Mouse (Mus musculus) midbrain, embryonic 15.5 days (tissue): ENCODE data around the gene Tfip11. TPM values are rescaled to one million over a fixed set of nuclear protein-coding genes. Genes with fewer than 3 reads are reported as not detected.

Experiments
- ATAC-seq: fragments of 200-750 bp; cut with Nextera tagmentation; replicated peaks from 2 replicates; pipeline ENCODE4 v1.8.0; 2017; ENCODE audit warnings: moderate TSS enrichment
- H3K27ac ChIP-seq: fragments of 300-500 bp; sonication (generic); 2 replicates; pipeline ENCODE4 v1.5.1; 2015; ENCODE audit warnings: mild to moderate bottlenecking, inconsistent platforms
- H3K27me3 ChIP-seq: fragments of 300-500 bp; sonication (generic); replicated peaks from 2 replicates; pipeline ENCODE4 v1.6.1; 2015; ENCODE audit warnings: inconsistent platforms
- H3K36me3 ChIP-seq: fragments of 300-500 bp; sonication (generic); replicated peaks from 2 replicates; pipeline ENCODE4 v1.6.1; 2015; ENCODE audit warnings: inconsistent platforms
- H3K4me1 ChIP-seq: fragments of 300-500 bp; sonication (generic); 2 replicates; pipeline ENCODE4 v1.6.1; 2015; ENCODE audit warnings: inconsistent platforms
- H3K4me2 ChIP-seq: fragments of 300-500 bp; sonication (generic); 2 replicates; pipeline ENCODE4 v1.6.1; 2015; ENCODE audit warnings: inconsistent platforms, mild to moderate bottlenecking, moderate library complexity
- H3K4me3 ChIP-seq: fragments of 300-500 bp; sonication (generic); 2 replicates; pipeline ENCODE4 v1.5.1; 2015; ENCODE audit warnings: mild to moderate bottlenecking, inconsistent platforms
- H3K9ac ChIP-seq: fragments of 300-500 bp; sonication (generic); 2 replicates; pipeline ENCODE4 v1.6.1; 2015; ENCODE audit warnings: mild to moderate bottlenecking, inconsistent platforms
- H3K9me3 ChIP-seq: fragments of 300-500 bp; sonication (generic); 2 replicates; pipeline ENCODE4 v1.6.1; 2016; ENCODE audit warnings: inconsistent platforms
- WGBS: fragments of 180-500 bp; shearing (Covaris S2); methylation state at CpG from one replicate; pipeline ENCODE4 v1.1.7; 2015; ENCODE audit warnings: mixed read lengths; 5-methylcytosine and 5-hydroxymethylcytosine counted together
- polyA plus RNA-seq: library from polyadenylated mRNA; unstranded; fragments of >200 nt; fragmentation: Nextera tagmentation; extraction: Ambion mirVana; gene quantifications from 2 replicates; pipeline ENCODE4 v1.2.1, GENCODE M21; 2015

Gene Tfip11
- polyA plus RNA-seq, 1 experiment from 2014 or later, result 38.2 TPM

GRCm38 (mm10) chr5:112284203-112284582, 42.0 kb upstream of the Tfip11 start:
- no peak overlapping the region for H3K4me2 ChIP-seq
- H3K27ac ChIP-seq, result no peak overlapping the region
- 74% methylated on average over 7 of the region's 7 CpGs for WGBS

DNA sequence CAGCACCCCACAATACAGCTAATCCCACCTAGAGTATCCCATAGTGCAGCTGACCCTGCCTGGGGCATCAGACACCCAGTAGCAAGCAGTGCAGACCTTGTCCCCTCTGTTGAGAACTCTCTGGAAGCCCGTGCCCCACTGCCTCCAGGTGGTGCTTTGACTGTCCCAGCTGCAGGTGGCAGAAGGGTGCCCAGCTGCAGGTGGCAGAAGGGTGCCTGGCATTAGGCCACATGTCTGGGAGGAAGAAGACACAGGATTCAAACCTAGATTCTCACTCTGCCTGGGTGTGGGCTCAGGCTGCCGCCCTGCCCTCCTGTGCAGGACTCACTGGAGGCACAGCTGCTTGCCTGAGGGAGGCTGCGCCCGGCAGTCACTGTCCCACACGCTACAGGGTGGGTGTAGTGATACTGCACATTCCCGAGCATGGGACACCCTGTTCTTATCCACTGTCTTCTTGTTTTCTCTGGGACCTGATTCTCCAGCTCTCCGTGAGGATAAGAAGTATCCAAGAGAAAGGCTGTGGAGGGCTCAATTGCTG, 40.5 kb upstream of the Tfip11 start:
- ATAC-seq, result no peak
- 90% methylated on average over 7 of the region's 7 CpGs for WGBS
- no peak overlapping the region for H3K9ac ChIP-seq

More at GRCm38 (mm10) chr5:112284203-112284582, 42.0 kb upstream of the Tfip11 start:
- Histone ChIP-seq H3K27me3 (no peaks in the 10 kb centered on the region), H3K4me3 (no peak overlapping the region), H3K9me3 (no peaks in the 10 kb centered on the region), H3K36me3 (no peaks in the 10 kb centered on the region), H3K4me1 (0 out of 2 replicates have a peak, but pooled peaks cover 8% of the 10 kb centered on the region), H3K9ac (no peak overlapping the region)
- no peak for ATAC-seq

GRCm38 (mm10) chr5:112286608-112286983, 39.6 kb upstream of the Tfip11 start:
- H3K36me3 ChIP-seq, result no peaks in the 10 kb centered on the region
- no peak overlapping the region for H3K4me2 ChIP-seq
- no peak overlapping the region for H3K9ac ChIP-seq
- H3K27ac ChIP-seq, result no peak overlapping the region
- no peaks in the 10 kb centered on the region for H3K27me3 ChIP-seq
- 83% methylated on average over 2 of the region's 2 CpGs for WGBS
- H3K4me1 ChIP-seq, result no peaks in the 10 kb centered on the region
- no peaks in the 10 kb centered on the region for H3K9me3 ChIP-seq
- H3K4me3 ChIP-seq, result no peak overlapping the region
- no peak for ATAC-seq

More for the DNA sequence above, 40.5 kb upstream of the Tfip11 start:
- Histone ChIP-seq H3K4me3 (no peak overlapping the region), H3K4me1 (0 out of 2 replicates have a peak, but pooled peaks cover 3% of the 10 kb centered on the region), H3K9me3 (no peaks in the 10 kb centered on the region), H3K4me2 (no peak overlapping the region), H3K36me3 (no peaks in the 10 kb centered on the region), H3K27me3 (no peaks in the 10 kb centered on the region), H3K27ac (no peak overlapping the region)

- no peaks in the 10 kb centered on the region for H3K36me3 ChIP-seq
- 77% methylated on average over 11 of the region's 11 CpGs for WGBS
- ATAC-seq, result no peak
- H3K9ac ChIP-seq, result no peak overlapping the region
- no peaks in the 10 kb centered on the region for H3K4me1 ChIP-seq
- H3K4me3 ChIP-seq, result no peak overlapping the region
- H3K27me3 ChIP-seq, result no peaks in the 10 kb centered on the region
- H3K9me3 ChIP-seq, result no peaks in the 10 kb centered on the region
- no peak overlapping the region for H3K27ac ChIP-seq
- no peak overlapping the region for H3K4me2 ChIP-seq
Observed at GRCm38 (mm10) chr5:112286984-112287641, 39.0 kb upstream of the Tfip11 start.

DNA sequence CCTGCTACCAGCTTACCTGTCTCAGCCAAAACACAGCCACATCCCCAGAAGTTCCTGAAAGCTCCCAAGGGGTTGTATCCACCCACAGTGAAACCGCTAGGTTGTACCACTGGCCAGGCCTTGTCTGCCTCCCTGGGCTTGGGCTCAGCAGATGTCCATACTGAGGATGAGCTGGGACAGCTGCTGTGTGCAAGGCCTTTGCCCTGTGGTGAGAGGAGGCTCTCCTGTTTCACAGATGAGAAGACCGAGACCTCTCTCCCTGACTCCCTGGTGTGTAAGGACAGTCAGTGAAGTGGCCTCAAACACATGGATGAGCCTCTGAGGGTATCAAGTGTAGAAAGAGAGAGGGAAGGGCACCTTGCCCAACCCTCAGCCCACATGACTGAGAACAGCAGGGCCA, 38.5 kb upstream of the Tfip11 start:
- Histone ChIP-seq H3K4me3 (no peak overlapping the region), H3K27ac (no peak overlapping the region), H3K4me2 (no peak overlapping the region), H3K36me3 (no peaks in the 10 kb centered on the region), H3K4me1 (no peaks in the 10 kb centered on the region), H3K9ac (no peak overlapping the region), H3K27me3 (no peaks in the 10 kb centered on the region), H3K9me3 (no peaks in the 10 kb centered on the region)
- 80% methylated on average over 2 of the region's 2 CpGs for WGBS
- ATAC-seq, result no peak

DNA sequence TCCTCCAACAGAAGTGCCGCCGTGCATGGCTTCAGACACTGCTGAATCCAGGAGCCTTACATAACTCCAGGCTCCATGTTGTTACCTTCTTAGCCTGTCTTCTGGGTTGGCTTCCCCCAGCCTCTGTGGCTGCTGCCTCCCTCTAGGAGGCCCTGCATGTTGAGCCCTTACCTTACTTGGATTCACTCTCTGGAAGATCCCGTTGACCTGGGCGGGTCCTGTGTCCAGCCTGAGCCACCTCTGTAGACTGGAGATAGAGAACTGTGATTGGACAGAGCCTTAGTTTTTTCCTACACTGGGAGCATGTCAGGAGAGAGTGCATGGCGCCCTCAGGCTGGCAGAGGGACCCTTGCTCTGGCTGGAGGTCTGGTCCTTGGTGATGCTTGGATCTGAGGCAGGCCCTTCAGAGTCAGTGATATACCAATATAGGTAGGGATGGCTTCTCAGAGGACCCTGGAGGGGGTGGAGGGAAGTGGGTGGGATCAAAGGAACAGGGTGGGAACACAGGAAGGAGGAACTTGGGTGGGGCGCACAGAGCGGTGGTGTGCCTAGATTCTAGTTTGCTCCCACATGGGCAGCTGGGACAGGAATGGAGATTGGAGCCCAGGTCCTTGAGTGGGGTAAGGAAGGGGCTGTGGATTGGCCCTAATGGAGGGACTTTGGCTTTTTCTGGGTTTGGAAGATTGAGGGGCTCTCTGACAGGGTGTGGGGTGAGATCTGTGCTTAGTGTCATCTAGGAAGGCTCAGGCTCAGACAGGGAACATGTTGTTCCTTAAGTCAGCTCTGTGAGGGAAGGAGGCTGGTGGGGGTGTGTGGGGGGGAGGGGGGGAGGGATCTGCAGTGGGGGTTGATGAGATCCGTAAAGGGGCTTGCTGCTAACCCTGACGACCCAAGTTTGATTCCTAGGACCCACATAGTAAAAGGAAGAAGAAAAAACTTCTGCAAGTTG, 37.7 kb upstream of the Tfip11 start:
- no peaks in the 10 kb centered on the region for H3K36me3 ChIP-seq
- no peaks in the 10 kb centered on the region for H3K27me3 ChIP-seq
- H3K9me3 ChIP-seq, result no peaks in the 10 kb centered on the region
- H3K4me3 ChIP-seq, result no peak overlapping the region
- no peak overlapping the region for H3K9ac ChIP-seq
- no peak overlapping the region for H3K27ac ChIP-seq
- WGBS, result 83% methylated on average over 9 of the region's 9 CpGs
- H3K4me2 ChIP-seq, result no peak overlapping the region
- no peak for ATAC-seq
- H3K4me1 ChIP-seq, result no peaks in the 10 kb centered on the region

DNA sequence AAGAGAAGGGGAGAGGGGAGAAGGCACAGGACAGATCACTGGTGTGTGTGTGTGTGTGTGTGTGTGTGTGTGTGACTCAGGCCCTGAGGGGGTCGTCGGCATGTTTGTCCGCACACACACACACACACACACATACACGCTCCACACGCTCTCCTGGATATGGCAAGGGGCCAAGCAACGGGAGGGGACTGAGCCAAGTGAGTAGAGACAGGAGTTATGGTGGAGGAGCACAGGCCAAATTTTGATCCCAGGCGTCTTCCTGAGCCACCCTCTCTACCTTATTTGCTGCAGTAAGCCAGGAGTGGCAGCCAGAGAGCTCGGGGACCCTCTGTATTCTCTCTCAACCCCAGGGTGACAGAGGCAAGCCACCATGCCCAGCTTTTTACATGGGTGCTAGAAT, 36.9 kb upstream of the Tfip11 start:
- Histone ChIP-seq H3K36me3 (no peaks in the 10 kb centered on the region), H3K4me3 (no peak overlapping the region), H3K9me3 (no peaks in the 10 kb centered on the region), H3K9ac (no peak overlapping the region), H3K4me2 (no peak overlapping the region), H3K27me3 (no peaks in the 10 kb centered on the region), H3K4me1 (no peaks in the 10 kb centered on the region), H3K27ac (no peak overlapping the region)
- no peak for ATAC-seq
- WGBS, result 77% methylated on average over 8 of the region's 8 CpGs

GRCm38 (mm10) chr5:112289819-112290535, 36.2 kb upstream of the Tfip11 start:
- H3K9ac ChIP-seq, result no peak overlapping the region
- ATAC-seq, result no peak
- no peaks in the 10 kb centered on the region for H3K36me3 ChIP-seq
- H3K4me1 ChIP-seq, result 0 out of 2 replicates have a peak, but pooled peaks cover 2% of the 10 kb centered on the region
- H3K27me3 ChIP-seq, result no peaks in the 10 kb centered on the region
- no peak overlapping the region for H3K4me2 ChIP-seq
- no peak overlapping the region for H3K4me3 ChIP-seq
- H3K27ac ChIP-seq, result no peak overlapping the region
- no peaks in the 10 kb centered on the region for H3K9me3 ChIP-seq
- 89% methylated on average over 16 of the region's 16 CpGs for WGBS

- no peaks in the 10 kb centered on the region for H3K36me3 ChIP-seq
- H3K4me2 ChIP-seq, result no peak overlapping the region
- no peak for ATAC-seq
- no peak overlapping the region for H3K9ac ChIP-seq
- 0 out of 2 replicates have a peak, but pooled peaks cover 3% of the 10 kb centered on the region for H3K4me1 ChIP-seq
- WGBS, result 95% methylated on average over 8 of the region's 8 CpGs
- H3K9me3 ChIP-seq, result no peaks in the 10 kb centered on the region
- no peak overlapping the region for H3K4me3 ChIP-seq
- no peak overlapping the region for H3K27ac ChIP-seq
- H3K27me3 ChIP-seq, result no peaks in the 10 kb centered on the region
Observed at GRCm38 (mm10) chr5:112290536-112290880, 35.6 kb upstream of the Tfip11 start.

DNA sequence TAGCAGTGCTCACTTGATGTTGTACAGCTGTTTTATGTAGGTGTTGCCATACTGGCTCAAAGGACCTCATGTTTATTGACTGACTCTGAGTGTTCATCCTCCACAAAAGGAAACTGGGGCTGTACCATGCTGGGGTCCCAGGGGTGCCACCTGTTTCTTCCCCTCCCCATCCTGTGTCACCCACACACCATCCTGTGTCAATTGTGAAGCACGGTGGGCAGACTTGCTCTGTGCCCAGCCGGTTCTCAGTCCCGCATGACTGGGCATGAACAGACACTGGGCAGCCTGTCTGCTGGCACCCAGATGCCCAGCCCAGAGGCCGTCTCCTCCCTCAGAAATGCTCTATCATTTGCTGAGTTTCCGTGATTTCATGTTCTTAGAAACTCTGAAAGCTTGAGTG, 34.3 kb upstream of the Tfip11 start:
- no peak overlapping the region for H3K4me3 ChIP-seq
- H3K4me2 ChIP-seq, result no peak overlapping the region
- no peaks in the 10 kb centered on the region for H3K36me3 ChIP-seq
- no peak overlapping the region for H3K27ac ChIP-seq
- H3K9ac ChIP-seq, result no peak overlapping the region
- H3K4me1 ChIP-seq, result 0 out of 2 replicates have a peak, but pooled peaks cover 3% of the 10 kb centered on the region
- no peaks in the 10 kb centered on the region for H3K27me3 ChIP-seq
- no peak for ATAC-seq
- 81% methylated on average over 5 of the region's 5 CpGs for WGBS
- no peaks in the 10 kb centered on the region for H3K9me3 ChIP-seq

GRCm38 (mm10) chr5:112292343-112292980, 33.7 kb upstream of the Tfip11 start:
- no peak overlapping the region for H3K9ac ChIP-seq
- WGBS, result 81% methylated on average over 17 of the region's 17 CpGs
- H3K4me1 ChIP-seq, result 0 out of 2 replicates have a peak, but pooled peaks cover 3% of the 10 kb centered on the region
- no peak overlapping the region for H3K27ac ChIP-seq
- H3K36me3 ChIP-seq, result no peaks in the 10 kb centered on the region
- ATAC-seq, result no peak
- H3K9me3 ChIP-seq, result no peaks in the 10 kb centered on the region
- no peak overlapping the region for H3K4me3 ChIP-seq
- H3K27me3 ChIP-seq, result no peaks in the 10 kb centered on the region
- H3K4me2 ChIP-seq, result no peak overlapping the region
